Mouse (Mus musculus) hindbrain, embryonic 11.5 days (tissue): ENCODE results near the gene Sgce. TPM values are rescaled to one million over a fixed set of nuclear protein-coding genes. Genes with fewer than 3 reads are reported as not detected.
A peak's percentile ranks its signal among the peaks of the same experiment; 100 is the strongest.

Experiments
- ATAC-seq: fragments of 200-750 bp; cut with Nextera tagmentation; 2 replicates; pipeline ENCODE4 v1.8.0; 2017; ENCODE audit warnings: mild to moderate bottlenecking, moderate TSS enrichment, moderate library complexity; ENCODE audit not compliant: low FRiP score
- DNase-seq: peaks from one replicate; pipeline ENCODE4 v3.0.0-alpha.2; 2015; ENCODE audit warnings: low spot score
- H3K27ac ChIP-seq: fragments of 300-500 bp; sonication (generic); 2 replicates; pipeline ENCODE4 v1.5.1; 2014; ENCODE audit warnings: mild to moderate bottlenecking, low read depth, low read length
- H3K27me3 ChIP-seq: fragments of 300-500 bp; sonication (generic); 2 replicates; pipeline ENCODE4 v1.6.1; 2014; ENCODE audit warnings: mild to moderate bottlenecking, low read length, moderate library complexity, mixed read lengths; ENCODE audit not compliant: control insufficient read depth, insufficient read depth
- H3K36me3 ChIP-seq: fragments of 300-500 bp; sonication (generic); 2 replicates; pipeline ENCODE4 v1.6.1; 2014; ENCODE audit warnings: mild to moderate bottlenecking, low read length, moderate library complexity, mixed read lengths; ENCODE audit not compliant: control insufficient read depth, insufficient read depth
- H3K4me1 ChIP-seq: fragments of 300-500 bp; sonication (generic); replicated peaks from 2 replicates; pipeline ENCODE4 v1.6.1; 2014; ENCODE audit warnings: low read length, mixed read lengths; ENCODE audit not compliant: control insufficient read depth, insufficient read depth
- H3K4me2 ChIP-seq: fragments of 300-500 bp; sonication (generic); replicated peaks from 2 replicates; pipeline ENCODE4 v1.6.1; 2014; ENCODE audit warnings: mild to moderate bottlenecking, low read depth, low read length
- H3K4me3 ChIP-seq: fragments of 300-500 bp; sonication (generic); 2 replicates; pipeline ENCODE4 v1.5.1; 2014; ENCODE audit warnings: low read depth, low read length
- H3K9ac ChIP-seq: fragments of 300-500 bp; sonication (generic); 2 replicates; pipeline ENCODE4 v1.6.1; 2014; ENCODE audit warnings: low read depth, low read length
- H3K9me3 ChIP-seq: fragments of 300-500 bp; sonication (generic); 2 replicates; pipeline ENCODE4 v1.6.1; 2016; ENCODE audit warnings: low read length; ENCODE audit not compliant: control insufficient read depth
- WGBS: fragments of 180-500 bp; shearing (Covaris S2); extraction: QIAGEN DNeasy Blood & Tissue Kit; methylation state at CpG from one replicate; pipeline ENCODE4 v1.1.7; 2014; 5-methylcytosine and 5-hydroxymethylcytosine counted together
- polyA plus RNA-seq: library from polyadenylated mRNA; unstranded; fragments of >200 nt; fragmentation: Nextera tagmentation; extraction: Ambion mirVana; gene quantifications from 2 replicates; pipeline ENCODE4 v1.2.1, GENCODE M21; 2014

The Sgce gene
- polyA plus RNA-seq, 1 experiment from 2014 or later, result 74.4 TPM

- no peak for DNase-seq
- Histone ChIP-seq H3K36me3 (no peaks in the 10 kb centered on the region), H3K27ac (0 out of 2 replicates have a peak overlapping the region, but pooled peaks have one; percentile 24), H3K27me3 (no peaks in the 10 kb centered on the region), H3K9ac (no peak overlapping the region), H3K4me3 (no peak overlapping the region), H3K4me1 (peaks cover under 1% of the 10 kb centered on the region; the same call in 1 of the 2 replicates), H3K4me2 (no peak overlapping the region), H3K9me3 (no peaks in the 10 kb centered on the region)
- ATAC-seq, result no peak
- WGBS, result 74% methylated on average over 8 of the region's 8 CpGs
These were observed 13.8 kb downstream of the Sgce start for GRCm38 (mm10) chr6:4733208-4733607.

GRCm38 (mm10) chr6:4731675-4732074 is 15.3 kb downstream of the Sgce start:
- H3K27ac ChIP-seq, result no peak overlapping the region
- H3K4me3 ChIP-seq, result no peak overlapping the region
- ATAC-seq, result no peak
- WGBS, result 60% methylated on average over 8 of the region's 8 CpGs
- H3K4me2 ChIP-seq, result no peak overlapping the region
- no peak for DNase-seq
- H3K4me1 ChIP-seq, result no peaks in the 10 kb centered on the region
- no peaks in the 10 kb centered on the region for H3K9me3 ChIP-seq
- H3K36me3 ChIP-seq, result no peaks in the 10 kb centered on the region
- H3K9ac ChIP-seq, result no peak overlapping the region
- no peaks in the 10 kb centered on the region for H3K27me3 ChIP-seq

- Histone ChIP-seq H3K9ac (no peak overlapping the region), H3K9me3 (no peaks in the 10 kb centered on the region), H3K4me3 (no peak overlapping the region), H3K4me1 (no peaks in the 10 kb centered on the region), H3K36me3 (no peaks in the 10 kb centered on the region), H3K4me2 (no peak overlapping the region), H3K27me3 (no peaks in the 10 kb centered on the region), H3K27ac (no peak overlapping the region)
- ATAC-seq, result no peak
- WGBS, result 93% methylated on average over 2 of the region's 2 CpGs
- DNase-seq, result no peak
These were observed 18.7 kb downstream of the Sgce start for GRCm38 (mm10) chr6:4728305-4728704.

- Histone ChIP-seq H3K9me3 (no peaks in the 10 kb centered on the region), H3K4me3 (no peak overlapping the region), H3K36me3 (no peaks in the 10 kb centered on the region), H3K9ac (no peak overlapping the region), H3K27me3 (no peaks in the 10 kb centered on the region), H3K4me1 (no peaks in the 10 kb centered on the region), H3K27ac (no peak overlapping the region), H3K4me2 (no peak overlapping the region)
- ATAC-seq, result peak; percentile 65
- DNase-seq, result no peak
- 62% methylated on average over 15 of the region's 15 CpGs for WGBS
These were observed 22.8 kb downstream of the Sgce start for GRCm38 (mm10) chr6:4723998-4724757.

- WGBS, result 87% methylated on average over 13 of the region's 13 CpGs
- H3K9me3 ChIP-seq, result no peaks in the 10 kb centered on the region
- H3K9ac ChIP-seq, result no peak overlapping the region
- H3K4me1 ChIP-seq, result no peaks in the 10 kb centered on the region
- H3K27ac ChIP-seq, result no peak overlapping the region
- ATAC-seq (no peak), DNase-seq (no peak)
- H3K36me3 ChIP-seq, result no peaks in the 10 kb centered on the region
- no peaks in the 10 kb centered on the region for H3K27me3 ChIP-seq
- no peak overlapping the region for H3K4me3 ChIP-seq
- no peak overlapping the region for H3K4me2 ChIP-seq
These were observed 24.3 kb downstream of the Sgce start for GRCm38 (mm10) chr6:4722739-4723138.

DNA sequence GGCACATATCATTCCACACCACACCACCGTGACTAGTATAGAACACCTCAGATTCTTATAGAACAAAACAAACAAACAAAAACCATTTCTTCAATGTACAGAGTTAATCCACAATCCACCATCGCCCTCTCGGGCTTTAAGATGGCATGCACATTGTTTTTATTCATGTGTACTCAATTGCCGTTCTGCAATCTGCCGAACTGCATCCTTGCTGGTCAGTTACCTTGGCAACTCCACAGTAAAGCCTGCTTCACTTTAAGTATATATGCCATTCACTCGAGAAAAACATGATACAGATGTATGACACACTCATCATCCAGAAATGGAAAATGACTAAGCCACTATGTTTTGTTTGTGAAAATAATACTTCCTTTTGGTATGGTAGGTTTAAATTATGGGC is 24.9 kb downstream of the Sgce start:
- WGBS, result 60% methylated on average over 6 of the region's 6 CpGs

DNA sequence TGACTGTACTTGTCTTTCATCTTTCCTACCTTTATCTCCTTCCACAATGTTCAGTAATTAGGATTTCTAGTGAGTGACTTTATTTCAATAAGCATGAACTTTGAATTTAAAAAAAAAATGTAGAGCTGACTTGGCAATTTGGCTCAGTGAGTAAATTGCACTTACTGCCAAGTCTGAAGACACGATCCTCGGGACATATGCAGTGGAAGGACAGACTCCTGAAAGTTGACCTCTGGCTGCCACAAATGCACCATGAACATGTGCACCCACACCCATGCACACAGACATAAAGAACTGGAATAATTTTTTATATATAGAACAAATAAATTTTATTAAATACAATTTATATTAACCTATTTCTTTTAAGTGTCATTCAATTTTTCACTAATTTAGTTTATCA is 29.7 kb downstream of the Sgce start:
- no peaks in the 10 kb centered on the region for H3K36me3 ChIP-seq
- H3K4me3 ChIP-seq, result no peak overlapping the region
- ATAC-seq, result no peak
- H3K9ac ChIP-seq, result no peak overlapping the region
- no peak overlapping the region for H3K4me2 ChIP-seq
- H3K4me1 ChIP-seq, result no peaks in the 10 kb centered on the region
- H3K27ac ChIP-seq, result no peak overlapping the region
- H3K9me3 ChIP-seq, result no peaks in the 10 kb centered on the region
- 84% methylated on average over 2 of the region's 2 CpGs for WGBS
- no peak for DNase-seq
- no peaks in the 10 kb centered on the region for H3K27me3 ChIP-seq

More for the DNA sequence above, 24.9 kb downstream of the Sgce start:
- no peak overlapping the region for H3K9ac ChIP-seq
- H3K4me2 ChIP-seq, result no peak overlapping the region
- H3K27me3 ChIP-seq, result no peaks in the 10 kb centered on the region
- H3K27ac ChIP-seq, result no peak overlapping the region
- no peak overlapping the region for H3K4me3 ChIP-seq
- ATAC-seq, result no peak
- no peak for DNase-seq
- no peaks in the 10 kb centered on the region for H3K36me3 ChIP-seq
- H3K9me3 ChIP-seq, result no peaks in the 10 kb centered on the region
- H3K4me1 ChIP-seq, result no peaks in the 10 kb centered on the region

- no peaks in the 10 kb centered on the region for H3K4me1 ChIP-seq
- no peak overlapping the region for H3K27ac ChIP-seq
- H3K4me2 ChIP-seq, result no peak overlapping the region
- no peaks in the 10 kb centered on the region for H3K27me3 ChIP-seq
- no peak overlapping the region for H3K4me3 ChIP-seq
- 95% methylated on average over 2 of the region's 2 CpGs for WGBS
- no peak overlapping the region for H3K9ac ChIP-seq
- no peaks in the 10 kb centered on the region for H3K9me3 ChIP-seq
- ATAC-seq (no peak), DNase-seq (no peak)
- no peaks in the 10 kb centered on the region for H3K36me3 ChIP-seq
These were observed 30.8 kb downstream of the Sgce start for GRCm38 (mm10) chr6:4716171-4716570.

DNA sequence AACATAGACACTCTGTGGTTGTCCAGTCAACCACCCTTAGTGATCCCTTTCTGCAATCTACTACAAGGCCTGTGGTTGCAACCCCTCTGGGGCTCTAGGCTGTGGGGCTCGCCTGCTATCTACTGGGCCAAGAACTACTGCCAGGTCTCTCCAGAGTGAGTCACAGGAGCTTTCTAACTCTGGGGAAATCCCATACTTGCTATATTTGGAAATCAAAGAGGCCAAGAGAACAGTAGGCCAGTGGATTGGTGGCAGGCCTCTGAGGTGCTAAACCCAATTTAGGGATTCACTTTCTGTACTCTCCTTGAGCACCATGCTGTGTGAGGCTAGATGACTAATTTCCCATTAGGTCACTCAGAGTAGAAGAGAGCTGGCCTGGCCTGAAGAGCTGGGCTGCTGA is 38.0 kb downstream of the Sgce start:
- Histone ChIP-seq H3K9me3 (no peaks in the 10 kb centered on the region), H3K9ac (no peak overlapping the region), H3K36me3 (no peaks in the 10 kb centered on the region), H3K4me2 (no peak overlapping the region), H3K4me1 (no peaks in the 10 kb centered on the region), H3K27ac (no peak overlapping the region), H3K27me3 (no peaks in the 10 kb centered on the region), H3K4me3 (no peak overlapping the region)
- DNase-seq (no peak), ATAC-seq (no peak)
- 91% methylated on average over 1 of the region's 1 CpGs for WGBS
